Mouse (Mus musculus): ENCODE measurements around the gene Cep295nl. TPM values are rescaled to one million over a fixed set of nuclear protein-coding genes. Genes with fewer than 3 reads are reported as not detected.
"Not testable (repeated sequence)": the region's sequence is repeated elsewhere in the genome, so short reads cannot be mapped to it uniquely, and the experiment has no call there.

Cep295nl gene
- total RNA-seq, 1 experiment from 2014 or later, result 1.6 TPM

- no peak for ATAC-seq (replicated peaks; ENCODE audit: insufficient number of reproducible peaks, low FRiP score, low TSS enrichment, poor library complexity, severe bottlenecking)
Observed at GRCm38 (mm10) chr11:118326991-118327971, 15.0 kb downstream of the Cep295nl start.

GRCm38 (mm10) chr11:118326491-118326890 lies 15.8 kb downstream of the Cep295nl start:
- ATAC-seq (replicated peaks; ENCODE audit: insufficient number of reproducible peaks, low FRiP score, low TSS enrichment, poor library complexity, severe bottlenecking), result no peak

- no peak for ATAC-seq (replicated peaks; ENCODE audit: insufficient number of reproducible peaks, low FRiP score, low TSS enrichment, poor library complexity, severe bottlenecking)
Observed at GRCm38 (mm10) chr11:118324541-118324940, 17.8 kb downstream of the Cep295nl start.

GRCm38 (mm10) chr11:118323974-118324373 lies 18.3 kb downstream of the Cep295nl start:
- no peak for ATAC-seq (replicated peaks; ENCODE audit: insufficient number of reproducible peaks, low FRiP score, low TSS enrichment, poor library complexity, severe bottlenecking)

GRCm38 (mm10) chr11:118322647-118323046 lies 19.7 kb downstream of the Cep295nl start:
- ATAC-seq (replicated peaks; ENCODE audit: insufficient number of reproducible peaks, low FRiP score, low TSS enrichment, poor library complexity, severe bottlenecking), result no peak

GRCm38 (mm10) chr11:118321971-118322370 lies 20.3 kb downstream of the Cep295nl start:
- ATAC-seq (replicated peaks; ENCODE audit: insufficient number of reproducible peaks, low FRiP score, low TSS enrichment, poor library complexity, severe bottlenecking), result no peak

GRCm38 (mm10) chr11:118321500-118321899 lies 20.8 kb downstream of the Cep295nl start:
- no peak for ATAC-seq (replicated peaks; ENCODE audit: insufficient number of reproducible peaks, low FRiP score, low TSS enrichment, poor library complexity, severe bottlenecking)

GRCm38 (mm10) chr11:118318678-118319077 lies 23.6 kb downstream of the Cep295nl start:
- ATAC-seq (replicated peaks; ENCODE audit: insufficient number of reproducible peaks, low FRiP score, low TSS enrichment, poor library complexity, severe bottlenecking), result peak; percentile 41; the same call in 1 of the 2 replicates

GRCm38 (mm10) chr11:118317129-118317528 lies 25.2 kb downstream of the Cep295nl start:
- ATAC-seq (replicated peaks; ENCODE audit: insufficient number of reproducible peaks, low FRiP score, low TSS enrichment, poor library complexity, severe bottlenecking), result peak; percentile 42

GRCm38 (mm10) chr11:118316231-118316806 lies 26.0 kb downstream of the Cep295nl start:
- ATAC-seq (replicated peaks; ENCODE audit: insufficient number of reproducible peaks, low FRiP score, low TSS enrichment, poor library complexity, severe bottlenecking), result no peak

- ATAC-seq (replicated peaks; ENCODE audit: insufficient number of reproducible peaks, low FRiP score, low TSS enrichment, poor library complexity, severe bottlenecking), result no peak
Observed at GRCm38 (mm10) chr11:118312132-118312723, 30.1 kb downstream of the Cep295nl start.

GRCm38 (mm10) chr11:118307962-118308361 lies 34.3 kb downstream of the Cep295nl start:
- ATAC-seq (replicated peaks; ENCODE audit: insufficient number of reproducible peaks, low FRiP score, low TSS enrichment, poor library complexity, severe bottlenecking), result not testable (repeated sequence)

GRCm38 (mm10) chr11:118303959-118304358 lies 38.3 kb downstream of the Cep295nl start:
- ATAC-seq (replicated peaks; ENCODE audit: insufficient number of reproducible peaks, low FRiP score, low TSS enrichment, poor library complexity, severe bottlenecking), result not testable (repeated sequence)

- no peak for ATAC-seq (replicated peaks; ENCODE audit: insufficient number of reproducible peaks, low FRiP score, low TSS enrichment, poor library complexity, severe bottlenecking)
Observed at GRCm38 (mm10) chr11:118298810-118299209, 43.5 kb downstream of the Cep295nl start.

GRCm38 (mm10) chr11:118297967-118298366 lies 44.3 kb downstream of the Cep295nl start:
- no peak for ATAC-seq (replicated peaks; ENCODE audit: insufficient number of reproducible peaks, low FRiP score, low TSS enrichment, poor library complexity, severe bottlenecking)

GRCm38 (mm10) chr11:118295026-118295425 lies 47.3 kb downstream of the Cep295nl start:
- ATAC-seq (replicated peaks; ENCODE audit: insufficient number of reproducible peaks, low FRiP score, low TSS enrichment, poor library complexity, severe bottlenecking), result no peak

GRCm38 (mm10) chr11:118292671-118293070 lies 49.6 kb downstream of the Cep295nl start:
- no peak for ATAC-seq (replicated peaks; ENCODE audit: insufficient number of reproducible peaks, low FRiP score, low TSS enrichment, poor library complexity, severe bottlenecking)

GRCm38 (mm10) chr11:118289999-118290889 lies 52.1 kb downstream of the Cep295nl start, which contains the start of gene Usp36:
Gene Usp36, minus strand, starts transcription at chr11:118290244.
- peak; percentile 98 for ATAC-seq (replicated peaks; ENCODE audit: insufficient number of reproducible peaks, low FRiP score, low TSS enrichment, poor library complexity, severe bottlenecking)
